Mouse (Mus musculus) liver, embryonic 14.5 days (tissue): ENCODE results near the gene Fam13a.

ENCODE experiments used
- CTCF ChIP-seq: IDR thresholded peaks from 2 replicates; pipeline ENCODE4 v1.5.1; 2016; ENCODE audit warnings: antibody characterized with exemption, low read depth, control low read depth
- EP300 ChIP-seq: IDR thresholded peaks from 2 replicates; pipeline ENCODE4 v1.6.1; 2016; ENCODE audit warnings: antibody characterized with exemption, low read depth

DNA sequence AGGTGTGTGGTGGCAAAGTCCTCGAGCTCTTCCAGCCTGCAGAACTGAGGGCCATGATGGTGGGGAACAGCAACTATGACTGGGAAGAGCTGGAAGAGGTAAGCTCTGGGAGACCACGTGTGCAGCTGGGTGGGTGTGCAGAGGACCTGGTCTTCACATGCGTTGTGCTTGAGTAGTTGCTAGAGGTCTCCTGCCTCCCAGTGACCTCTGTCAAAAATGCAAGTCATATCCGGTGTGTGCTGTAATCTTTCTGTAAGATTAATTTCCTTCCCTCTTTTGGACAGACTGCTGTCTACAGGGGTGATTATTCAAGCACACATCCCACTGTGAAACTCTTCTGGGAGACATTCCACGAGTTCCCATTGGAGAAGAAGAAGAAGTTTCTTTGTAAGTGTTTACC lies 107.9 kb downstream of the Fam13a start:
- TF ChIP-seq CTCF (no peak), EP300 (no peak)
